Mouse (Mus musculus) heart, postnatal 25 days (tissue): Measurements from ENCODE around the gene Sorcs2. TPM values are rescaled to one million over a fixed set of nuclear protein-coding genes. Genes with fewer than 3 reads are reported as not detected.

Source experiments
- DNase-seq: peaks from one replicate; pipeline ENCODE4 v3.0.0; 2022; ENCODE audit warnings: low spot score
- intact Hi-C: fragments of 180-260 bp; cut with DNase I; formaldehyde crosslinking; loops from one replicate; pipeline ENCODE4 v1.15.1; 2025
- total RNA-seq, 2 experiments: library from RNA; stranded (reverse); gene quantifications; 2 replicates each; pipeline ENCODE4 v1.2.3; 2021

The Sorcs2 gene
- total RNA-seq, 2 experiments from 2014 or later, result 9.7 to 13.1 TPM

GRCm38 (mm10) chr5:36317641-36318368 lies 80.1 kb downstream of the Sorcs2 start:
- DNase-seq, result no peak
- intact Hi-C loops, result no loop called here

GRCm38 (mm10) chr5:36315106-36315505 lies 82.8 kb downstream of the Sorcs2 start:
- intact Hi-C loops, result no loop called here
- no peak for DNase-seq

DNA sequence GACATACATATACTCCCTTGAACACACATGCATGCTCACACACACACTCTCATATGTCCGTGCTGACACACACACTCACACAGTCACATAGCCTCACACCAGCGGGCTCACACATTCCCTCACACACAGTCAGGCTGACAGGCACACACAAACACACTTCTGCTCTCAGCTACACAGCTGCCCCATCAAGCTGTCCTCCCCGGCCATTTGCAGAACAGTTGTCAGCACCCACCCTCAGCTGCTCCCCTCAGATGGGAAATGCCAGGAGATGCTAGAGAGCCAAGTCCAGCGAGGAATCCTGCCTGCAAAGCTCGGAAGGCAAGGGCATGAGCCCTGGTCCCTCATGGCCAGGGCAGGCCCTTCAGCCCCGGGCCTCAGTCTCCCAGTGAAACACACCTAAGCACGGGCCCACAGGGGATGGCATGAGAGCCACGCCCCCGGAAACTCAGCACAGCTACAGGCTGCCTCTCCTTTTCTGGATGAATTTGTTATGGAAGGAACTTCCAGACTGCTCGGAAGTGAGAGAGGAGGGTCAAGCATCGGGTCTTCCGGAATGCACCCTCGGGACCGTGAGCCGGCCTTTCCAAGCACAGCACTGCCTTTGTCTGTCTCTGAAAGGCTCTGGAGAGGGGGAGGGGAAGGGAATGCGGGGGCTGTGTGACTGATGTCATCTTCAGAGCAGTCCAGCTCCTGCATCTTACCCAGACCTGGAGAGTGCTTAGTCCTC lies 84.4 kb downstream of the Sorcs2 start:
- DNase-seq, result peak; percentile 65
- intact Hi-C loops, result no loop called here

GRCm38 (mm10) chr5:36312926-36313325 lies 85.0 kb downstream of the Sorcs2 start:
- intact Hi-C loops, result no loop called here
- no peak for DNase-seq

DNA sequence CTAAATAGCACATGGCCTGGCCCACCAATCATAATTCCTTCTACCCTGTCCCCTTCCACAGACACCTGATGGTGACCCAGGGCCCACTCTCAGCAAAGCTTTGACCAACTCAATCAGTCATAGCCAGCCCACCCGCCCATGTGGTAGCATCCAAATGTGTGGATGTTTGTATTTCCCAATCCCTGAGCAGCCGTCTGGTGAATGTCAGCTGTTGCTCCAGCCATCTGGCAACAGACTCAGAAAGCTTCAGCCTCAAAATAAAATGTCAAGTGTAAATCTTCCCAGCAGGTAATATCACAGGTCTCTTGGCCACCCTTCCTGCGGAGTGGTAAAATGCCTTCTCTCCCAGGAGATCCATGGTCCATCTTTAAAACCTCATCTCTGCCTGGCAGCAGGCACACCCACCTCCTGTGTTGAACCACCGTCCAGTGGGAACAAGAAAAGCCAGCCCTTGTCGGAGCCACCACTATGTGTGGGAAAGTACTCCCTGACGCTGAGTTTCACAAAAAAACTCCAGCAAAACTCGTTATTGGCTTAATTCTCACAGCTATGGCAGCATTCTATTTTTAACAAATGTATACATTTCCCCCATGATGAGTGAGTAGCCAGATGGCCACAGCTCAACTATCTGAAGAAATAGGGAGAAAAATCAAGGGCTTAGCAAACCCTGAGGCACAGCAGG lies 93.5 kb downstream of the Sorcs2 start:
- DNase-seq, result no peak
- intact Hi-C loops, result no loop called here

DNA sequence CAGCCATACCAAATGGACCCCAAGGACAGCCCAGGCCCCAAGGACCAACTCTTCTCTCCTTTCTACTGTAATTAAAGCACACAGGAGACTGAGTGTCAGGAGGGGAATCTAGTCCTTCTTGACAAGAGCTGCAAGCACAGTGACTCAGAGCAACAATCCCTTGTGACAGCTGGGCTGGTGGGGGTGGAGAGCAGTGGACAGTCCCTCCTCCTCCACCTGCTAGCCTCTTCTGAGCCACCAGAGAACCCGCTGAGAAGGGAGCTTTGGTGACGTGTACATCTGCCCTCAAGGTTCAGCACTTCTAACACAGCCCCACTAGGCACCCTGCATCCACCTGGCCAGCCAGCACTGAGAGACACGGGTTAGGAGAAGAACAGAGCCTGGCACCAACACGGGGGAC lies 96.8 kb downstream of the Sorcs2 start:
- intact Hi-C loops, result no loop called here
- no peak for DNase-seq

DNA sequence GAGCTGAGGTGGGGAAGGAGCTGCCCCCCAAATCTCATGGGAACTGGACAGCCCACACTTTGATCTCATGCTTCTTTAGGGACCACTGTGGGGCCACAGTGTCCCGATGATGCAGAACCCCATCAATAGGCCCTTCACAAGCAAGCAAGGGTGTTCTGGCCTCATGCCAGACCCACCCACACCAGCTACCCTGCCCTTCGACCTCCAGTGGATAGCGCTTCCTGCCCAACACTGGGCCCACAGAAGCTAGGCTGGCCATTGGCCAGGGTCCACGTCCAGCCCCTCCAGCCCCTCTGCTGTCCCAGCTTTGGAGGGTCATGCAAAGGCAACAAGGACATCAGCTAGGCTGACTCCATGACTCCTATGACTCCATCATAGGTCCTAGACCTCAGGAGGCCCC lies 99.9 kb downstream of the Sorcs2 start:
- intact Hi-C loops, result no loop called here

GRCm38 (mm10) chr5:36297246-36297645 lies 100.7 kb downstream of the Sorcs2 start:
- intact Hi-C loops, result no loop called here
- no peak for DNase-seq

More for the DNA sequence above, 99.9 kb downstream of the Sorcs2 start:
- no peak for DNase-seq

DNA sequence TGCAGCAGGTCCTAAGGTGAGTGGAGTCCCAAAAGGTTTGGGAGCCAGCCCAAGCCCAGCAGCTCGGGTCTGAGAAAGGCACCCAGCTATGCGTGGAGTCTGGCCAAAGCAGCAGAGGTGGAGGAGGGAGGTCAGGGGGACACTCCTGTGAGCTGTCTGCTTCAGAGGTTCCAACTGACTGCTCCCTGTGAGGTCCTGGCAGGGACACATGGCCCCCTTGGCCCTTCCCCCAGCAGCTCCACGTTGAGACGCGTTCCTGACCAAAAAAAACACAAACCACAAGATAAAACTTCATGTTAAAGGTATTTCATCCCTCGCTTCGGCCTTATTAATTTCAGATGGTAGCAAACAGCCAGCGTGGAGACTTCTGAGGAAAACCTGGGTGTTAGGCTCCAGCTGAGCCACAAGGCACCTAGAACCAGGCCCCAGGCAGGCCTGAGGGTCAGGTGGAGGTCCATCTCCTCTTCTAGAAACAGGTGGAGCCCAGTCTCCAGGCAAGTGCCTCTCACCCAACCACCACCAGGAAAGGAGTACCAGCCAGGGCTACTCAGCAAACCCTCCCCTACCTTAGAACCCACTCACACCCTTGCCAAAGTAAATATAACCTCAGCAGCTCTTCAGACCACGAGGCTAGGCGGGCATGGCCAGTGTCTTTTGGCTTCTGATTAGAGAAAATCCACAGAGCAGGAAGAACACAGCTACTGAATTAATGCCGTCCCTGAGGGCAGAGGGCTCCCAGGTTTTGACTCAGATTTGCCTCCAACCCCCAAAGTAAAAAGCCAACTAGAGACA lies 104.6 kb downstream of the Sorcs2 start:
- DNase-seq, result no peak
- intact Hi-C loops, result no loop called here

DNA sequence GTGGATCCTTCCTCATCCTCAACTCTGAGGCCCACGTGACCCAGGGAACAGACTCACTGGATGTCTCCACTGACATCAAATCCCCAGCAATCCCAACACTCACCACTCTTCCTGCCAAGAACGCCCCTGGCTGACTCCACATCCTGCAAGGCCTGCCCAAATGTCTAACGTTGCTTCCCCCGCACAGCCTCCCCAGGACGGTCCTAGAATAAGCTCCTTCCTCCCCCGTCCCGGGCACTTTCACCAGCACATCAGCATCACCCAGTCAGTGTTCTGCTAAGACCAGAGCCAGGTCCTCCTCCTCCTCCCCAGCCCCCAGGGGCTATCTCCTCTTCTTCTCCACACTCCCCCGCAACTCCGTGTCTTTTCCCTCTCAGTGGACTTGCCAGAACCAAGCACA lies 105.6 kb downstream of the Sorcs2 start:
- intact Hi-C loops, result no loop called here
- DNase-seq, result peak; percentile 27

DNA sequence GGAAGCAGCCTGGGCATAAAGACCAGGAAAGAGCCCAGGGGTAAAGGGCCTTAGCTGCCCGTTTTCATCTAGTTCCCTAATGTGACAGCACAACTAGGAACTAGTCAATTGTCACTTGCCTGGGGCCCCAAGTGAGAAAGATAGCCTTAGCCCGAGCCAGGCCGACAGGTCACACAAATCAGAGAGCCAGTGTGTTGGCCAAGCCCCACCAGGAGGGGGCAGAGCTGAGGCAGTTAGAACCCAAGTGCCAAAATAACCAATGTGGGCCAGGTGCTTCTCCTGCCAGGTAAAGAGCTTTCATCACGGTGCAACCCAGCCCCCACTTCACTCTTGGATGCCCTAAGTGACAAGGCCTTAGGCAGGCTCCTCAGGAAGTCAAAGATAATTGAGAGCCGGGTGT lies 106.7 kb downstream of the Sorcs2 start:
- DNase-seq, result no peak
- intact Hi-C loops, result no loop called here

GRCm38 (mm10) chr5:36285405-36285804 lies 112.5 kb downstream of the Sorcs2 start:
- intact Hi-C loops, result no loop called here
- no peak for DNase-seq

DNA sequence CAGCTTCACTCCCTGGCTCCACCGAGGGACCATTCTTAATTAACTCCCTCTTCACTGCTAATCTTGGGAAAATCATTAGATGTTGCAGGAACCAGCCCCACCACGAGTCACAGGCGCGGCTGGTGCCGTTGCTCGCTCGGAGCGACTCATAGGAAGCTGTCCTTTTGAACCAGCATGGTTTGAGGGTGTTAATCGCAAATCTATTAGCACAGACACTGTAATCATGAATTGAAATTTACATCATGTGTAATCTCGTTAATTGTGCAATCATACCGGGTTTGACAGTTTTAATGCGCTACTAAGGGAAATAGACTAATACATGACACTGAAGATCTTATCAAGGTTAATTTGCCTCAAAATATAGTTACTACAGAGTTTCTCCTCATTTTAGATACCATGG lies 118.0 kb downstream of the Sorcs2 start:
- no peak for DNase-seq
- intact Hi-C loops, result no loop called here

DNA sequence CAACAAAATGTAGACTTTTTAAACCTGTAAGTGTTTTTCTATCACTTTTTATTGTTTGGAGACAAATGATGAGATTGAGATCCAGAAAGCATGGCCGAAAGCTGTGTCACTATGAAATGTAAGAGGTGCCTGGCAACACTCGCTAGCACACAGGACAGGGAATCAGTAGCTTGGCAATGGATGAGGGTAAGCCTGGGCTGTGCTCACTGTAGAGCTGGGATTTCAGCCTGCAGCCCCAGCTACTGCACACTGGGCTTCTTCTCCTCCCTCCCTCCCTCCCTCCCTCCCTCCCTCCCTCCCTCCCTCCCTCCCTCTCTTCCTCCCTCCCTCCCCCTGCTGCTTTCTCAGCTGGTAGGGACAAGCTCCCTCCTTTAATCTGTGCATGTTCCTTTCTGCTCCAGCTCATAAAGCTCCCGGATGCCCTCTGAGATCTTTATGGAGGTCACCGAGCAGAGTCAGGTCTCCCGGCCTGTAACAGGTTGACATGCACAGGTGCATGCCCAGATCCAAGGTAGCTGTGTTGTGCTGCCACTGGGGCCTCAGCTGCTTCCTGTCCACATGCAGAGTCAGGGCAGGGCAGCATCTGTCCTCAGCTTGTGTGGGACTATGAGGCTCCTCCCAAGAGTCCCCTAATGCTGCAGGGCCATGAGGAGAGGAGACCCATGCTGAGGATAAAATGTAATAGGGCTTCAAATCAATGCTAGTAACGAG lies 123.1 kb downstream of the Sorcs2 start:
- no peak for DNase-seq
- intact Hi-C loops, result no loop called here

GRCm38 (mm10) chr5:36267194-36267769 lies 130.7 kb downstream of the Sorcs2 start:
- intact Hi-C loops, result no loop called here
- no peak for DNase-seq

DNA sequence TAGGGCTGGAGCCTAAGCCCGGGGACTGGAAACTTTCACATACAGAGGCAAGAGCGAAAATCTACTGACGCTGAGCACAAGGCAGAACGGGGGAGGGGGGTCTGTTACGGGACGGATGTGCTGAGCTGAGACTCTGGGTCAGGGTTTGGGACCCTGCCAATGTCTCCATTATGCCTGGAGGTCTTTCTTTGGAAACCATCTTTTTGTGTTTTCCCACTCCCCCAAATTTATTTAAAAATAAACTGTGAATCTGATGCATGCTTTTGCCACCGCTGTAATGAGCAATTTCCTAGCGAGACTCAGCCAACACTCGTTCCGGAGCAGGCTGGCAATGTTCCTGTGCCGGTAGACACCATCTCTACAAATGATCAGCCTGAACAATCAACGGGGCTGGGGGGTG lies 137.1 kb downstream of the Sorcs2 start:
- intact Hi-C loops, result no loop called here

GRCm38 (mm10) chr5:36259691-36260124 lies 138.2 kb downstream of the Sorcs2 start:
- DNase-seq, result no peak
- intact Hi-C loops, result no loop called here

More for the DNA sequence above, 137.1 kb downstream of the Sorcs2 start:
- no peak for DNase-seq

GRCm38 (mm10) chr5:36258387-36259181 lies 139.4 kb downstream of the Sorcs2 start:
- intact Hi-C loops, result no loop called here
- no peak for DNase-seq
